Mouse (Mus musculus): ENCODE results near the gene Fkbp5. TPM values are rescaled to one million over a fixed set of nuclear protein-coding genes. Genes with fewer than 3 reads are reported as not detected.
"Not testable (repeated sequence)": the region's sequence is repeated elsewhere in the genome, so short reads cannot be mapped to it uniquely, and the experiment has no call there.

Fkbp5 gene
- polyA plus RNA-seq, 1 experiment from 2014 or later: 12.8 TPM

DNA sequence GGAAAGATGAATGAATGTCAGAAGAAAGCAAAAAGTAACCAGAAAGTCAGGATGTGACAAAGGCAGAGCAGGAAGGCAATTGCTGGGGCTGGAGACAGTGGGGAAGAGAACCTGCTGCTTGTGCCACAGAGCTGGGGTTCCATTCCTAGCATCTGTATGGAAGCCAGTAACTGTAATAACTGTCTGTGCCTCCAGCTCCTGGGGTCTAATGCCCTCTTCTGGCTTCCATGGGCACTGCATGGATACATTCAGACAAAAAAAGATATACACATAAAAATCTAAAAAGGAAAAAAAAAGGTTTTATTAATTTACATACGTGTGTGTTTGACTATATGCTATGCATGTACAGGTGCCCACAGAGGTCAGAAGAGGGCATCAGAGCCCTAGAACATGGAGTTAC is 98.4 kb downstream of the Fkbp5 start:
- 83% methylated on average over 1 of the region's 1 CpGs for WGBS
- no peak for ATAC-seq (replicated peaks; ENCODE audit: insufficient number of reproducible peaks, low FRiP score, low TSS enrichment, low read depth)
- DNase-seq (ENCODE audit: low spot score): peak; percentile 37
- Histone ChIP-seq H3K27ac (replicated peaks; ENCODE audit: low read depth, low read length) (no peak overlapping the region), H3K4me2 (ENCODE audit: low read depth, low read length) (no peak overlapping the region), H3K4me1 (ENCODE audit: control insufficient read depth, insufficient read depth, low read length) (peaks cover 5% of the 10 kb centered on the region; the same call in 1 of the 2 replicates), H3K9ac (replicated peaks; ENCODE audit: low read length) (no peak overlapping the region), H3K9me3 (replicated peaks; ENCODE audit: control insufficient read depth, low read length) (no peaks in the 10 kb centered on the region), H3K27me3 (ENCODE audit: control insufficient read depth, insufficient read depth, low read length) (no peaks in the 10 kb centered on the region), H3K4me3 (ENCODE audit: low read depth, low read length) (no peak overlapping the region), H3K36me3 (replicated peaks; ENCODE audit: control insufficient read depth, insufficient read depth, low read depth, low read length) (no peaks in the 10 kb centered on the region)

DNA sequence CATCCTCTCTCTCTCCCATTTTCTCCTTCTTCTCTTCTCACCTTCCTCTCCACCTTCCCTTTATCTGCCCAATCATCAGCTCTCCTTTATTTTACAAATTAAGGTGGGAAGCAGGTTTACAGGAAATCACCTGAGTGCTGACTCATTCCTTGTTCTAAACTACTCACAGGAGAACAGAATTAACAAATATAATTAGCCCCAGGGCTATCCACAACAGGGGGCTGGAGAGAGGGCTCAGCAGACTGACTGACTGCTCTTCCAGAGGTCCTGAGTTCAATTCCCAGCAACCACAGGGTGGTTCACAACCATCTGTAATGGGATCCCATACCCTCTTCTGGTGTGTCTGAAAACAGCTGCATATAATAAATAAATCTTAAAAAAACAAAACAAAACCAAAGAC is 98.8 kb downstream of the Fkbp5 start:
- H3K9me3 ChIP-seq (replicated peaks; ENCODE audit: control insufficient read depth, low read length); H3K36me3 ChIP-seq (replicated peaks; ENCODE audit: control insufficient read depth, insufficient read depth, low read depth, low read length); ATAC-seq (replicated peaks; ENCODE audit: insufficient number of reproducible peaks, low FRiP score, low TSS enrichment, low read depth); H3K4me3 ChIP-seq (ENCODE audit: low read depth, low read length); DNase-seq (ENCODE audit: low spot score); H3K27ac ChIP-seq (replicated peaks; ENCODE audit: low read depth, low read length); H3K9ac ChIP-seq (replicated peaks; ENCODE audit: low read length); H3K4me1 ChIP-seq (ENCODE audit: control insufficient read depth, insufficient read depth, low read length); H3K27me3 ChIP-seq (ENCODE audit: control insufficient read depth, insufficient read depth, low read length); H3K4me2 ChIP-seq (ENCODE audit: low read depth, low read length): not testable (repeated sequence)

DNA sequence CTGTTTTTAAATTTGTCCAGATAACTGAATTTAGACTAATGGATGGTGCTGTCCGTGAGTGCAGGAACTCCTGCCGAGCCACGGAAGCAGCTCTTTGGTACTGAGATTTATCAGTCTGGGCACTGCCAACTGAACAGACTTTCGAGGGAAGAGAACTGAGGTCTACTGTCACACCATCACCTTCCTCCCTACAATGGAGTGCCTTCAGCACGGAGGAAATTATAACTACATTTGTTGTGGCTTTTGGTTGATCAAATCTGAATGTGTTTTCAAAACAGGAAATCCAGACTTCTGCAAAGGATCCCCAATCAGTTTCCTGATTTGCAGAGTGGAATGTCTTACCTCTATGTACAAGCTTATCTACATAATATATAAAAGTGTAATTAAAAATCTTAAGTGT is 99.6 kb downstream of the Fkbp5 start:
- H3K27ac ChIP-seq (replicated peaks; ENCODE audit: low read depth, low read length): no peak overlapping the region
- H3K27me3 ChIP-seq (ENCODE audit: control insufficient read depth, insufficient read depth, low read length): no peaks in the 10 kb centered on the region
- peaks cover 5% of the 10 kb centered on the region; the same call in 1 of the 2 replicates for H3K4me1 ChIP-seq (ENCODE audit: control insufficient read depth, insufficient read depth, low read length)
- H3K4me2 ChIP-seq (ENCODE audit: low read depth, low read length): no peak overlapping the region
- no peaks in the 10 kb centered on the region for H3K9me3 ChIP-seq (replicated peaks; ENCODE audit: control insufficient read depth, low read length)
- H3K9ac ChIP-seq (replicated peaks; ENCODE audit: low read length): no peak overlapping the region
- ATAC-seq (replicated peaks; ENCODE audit: insufficient number of reproducible peaks, low FRiP score, low TSS enrichment, low read depth) (no peak), DNase-seq (ENCODE audit: low spot score) (no peak)
- no peak overlapping the region for H3K4me3 ChIP-seq (ENCODE audit: low read depth, low read length)
- 88% methylated on average over 5 of the region's 5 CpGs for WGBS
- no peaks in the 10 kb centered on the region for H3K36me3 ChIP-seq (replicated peaks; ENCODE audit: control insufficient read depth, insufficient read depth, low read depth, low read length)

DNA sequence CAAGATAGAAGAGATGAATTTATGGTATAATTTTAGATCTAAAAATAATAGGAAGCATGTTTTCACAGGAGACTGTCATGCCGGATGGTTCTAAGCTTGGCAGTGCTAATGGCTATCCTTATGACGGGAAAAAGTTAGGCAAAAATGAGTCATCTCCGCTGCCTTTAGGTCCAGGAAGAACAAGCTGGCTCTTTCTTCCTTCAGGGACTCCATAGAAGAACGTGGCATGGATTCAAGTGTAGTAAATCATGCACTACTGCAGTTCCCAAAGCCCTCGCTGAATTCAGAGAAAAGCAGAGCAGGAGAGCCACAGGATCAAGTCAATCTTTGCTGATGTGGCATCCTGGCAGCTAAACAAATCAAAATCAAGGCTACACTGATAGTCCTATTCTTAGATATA is 102.1 kb downstream of the Fkbp5 start:
- no peak for ATAC-seq (replicated peaks; ENCODE audit: insufficient number of reproducible peaks, low FRiP score, low TSS enrichment, low read depth)
- Histone ChIP-seq H3K4me1 (ENCODE audit: control insufficient read depth, insufficient read depth, low read length) (no peaks in the 10 kb centered on the region), H3K4me3 (ENCODE audit: low read depth, low read length) (no peak overlapping the region), H3K27ac (replicated peaks; ENCODE audit: low read depth, low read length) (no peak overlapping the region), H3K4me2 (ENCODE audit: low read depth, low read length) (no peak overlapping the region), H3K36me3 (replicated peaks; ENCODE audit: control insufficient read depth, insufficient read depth, low read depth, low read length) (no peaks in the 10 kb centered on the region), H3K9ac (replicated peaks; ENCODE audit: low read length) (no peak overlapping the region), H3K9me3 (replicated peaks; ENCODE audit: control insufficient read depth, low read length) (no peaks in the 10 kb centered on the region), H3K27me3 (ENCODE audit: control insufficient read depth, insufficient read depth, low read length) (no peaks in the 10 kb centered on the region)
- DNase-seq (ENCODE audit: low spot score): no peak
- 91% methylated on average over 5 of the region's 5 CpGs for WGBS

DNA sequence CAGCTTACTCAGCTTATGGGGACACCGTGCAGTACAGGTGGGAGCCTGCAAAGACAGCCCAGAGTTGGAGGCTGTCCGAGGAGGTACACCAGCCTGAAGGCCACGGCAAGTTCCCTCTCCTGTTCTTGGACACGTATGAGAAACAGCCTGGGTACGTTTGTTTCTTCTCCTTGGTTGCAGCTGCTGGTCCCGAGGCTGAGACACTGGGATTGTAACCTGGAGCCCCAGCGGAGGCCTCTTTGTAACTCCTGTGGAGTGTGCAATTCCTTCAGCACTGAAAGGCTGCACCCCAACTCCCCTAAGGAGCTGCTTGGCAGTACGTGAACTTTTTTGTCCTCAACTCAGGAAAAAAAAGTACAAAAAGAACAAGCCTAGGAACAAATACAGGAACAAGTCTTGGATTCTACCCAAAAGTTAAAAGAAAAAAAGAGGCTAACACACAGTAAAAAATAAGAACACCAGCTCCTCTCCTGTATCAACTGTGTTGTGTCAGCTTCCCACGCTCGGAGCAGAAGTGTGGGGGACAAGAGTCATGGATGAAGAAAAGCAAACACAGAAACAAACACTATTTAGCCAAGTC is 105.9 kb downstream of the Fkbp5 start:
- Histone ChIP-seq H3K9ac (replicated peaks; ENCODE audit: low read length) (no peak overlapping the region), H3K27me3 (ENCODE audit: control insufficient read depth, insufficient read depth, low read length) (no peaks in the 10 kb centered on the region), H3K4me2 (ENCODE audit: low read depth, low read length) (no peak overlapping the region), H3K36me3 (replicated peaks; ENCODE audit: control insufficient read depth, insufficient read depth, low read depth, low read length) (no peaks in the 10 kb centered on the region), H3K4me1 (ENCODE audit: control insufficient read depth, insufficient read depth, low read length) (no peaks in the 10 kb centered on the region), H3K27ac (replicated peaks; ENCODE audit: low read depth, low read length) (no peak overlapping the region), H3K9me3 (replicated peaks; ENCODE audit: control insufficient read depth, low read length) (no peaks in the 10 kb centered on the region), H3K4me3 (ENCODE audit: low read depth, low read length) (no peak overlapping the region)
- no peak for DNase-seq (ENCODE audit: low spot score)
- ATAC-seq (replicated peaks; ENCODE audit: insufficient number of reproducible peaks, low FRiP score, low TSS enrichment, low read depth): no peak
- 85% methylated on average over 10 of the region's 10 CpGs for WGBS

DNA sequence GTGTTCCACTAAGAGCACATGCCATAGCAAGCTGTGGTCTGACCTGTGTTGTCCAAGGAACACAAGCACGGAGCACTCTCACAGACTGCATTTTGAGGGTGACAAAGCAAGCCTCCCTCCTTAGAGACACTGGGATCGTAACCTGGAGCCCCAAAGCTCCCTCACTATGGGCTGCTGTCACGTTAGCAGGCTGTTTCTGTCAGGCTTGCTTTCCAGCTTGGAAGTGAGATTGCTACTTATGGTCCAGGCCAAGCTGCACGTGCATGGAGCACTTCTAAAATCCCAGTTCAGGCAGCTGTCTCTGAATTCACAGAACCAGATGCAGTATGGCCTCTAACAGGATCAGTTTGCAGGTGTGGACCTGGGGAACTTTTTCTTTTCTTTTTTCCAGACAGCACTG is 106.6 kb downstream of the Fkbp5 start:
- DNase-seq (ENCODE audit: low spot score) (no peak), ATAC-seq (replicated peaks; ENCODE audit: insufficient number of reproducible peaks, low FRiP score, low TSS enrichment, low read depth) (no peak)
- WGBS: 93% methylated on average over 4 of the region's 4 CpGs
- no peaks in the 10 kb centered on the region for H3K36me3 ChIP-seq (replicated peaks; ENCODE audit: control insufficient read depth, insufficient read depth, low read depth, low read length)
- H3K4me2 ChIP-seq (ENCODE audit: low read depth, low read length): no peak overlapping the region
- no peaks in the 10 kb centered on the region for H3K4me1 ChIP-seq (ENCODE audit: control insufficient read depth, insufficient read depth, low read length)
- H3K27me3 ChIP-seq (ENCODE audit: control insufficient read depth, insufficient read depth, low read length): no peaks in the 10 kb centered on the region
- no peak overlapping the region for H3K4me3 ChIP-seq (ENCODE audit: low read depth, low read length)
- no peak overlapping the region for H3K9ac ChIP-seq (replicated peaks; ENCODE audit: low read length)
- no peak overlapping the region for H3K27ac ChIP-seq (replicated peaks; ENCODE audit: low read depth, low read length)
- no peaks in the 10 kb centered on the region for H3K9me3 ChIP-seq (replicated peaks; ENCODE audit: control insufficient read depth, low read length)

DNA sequence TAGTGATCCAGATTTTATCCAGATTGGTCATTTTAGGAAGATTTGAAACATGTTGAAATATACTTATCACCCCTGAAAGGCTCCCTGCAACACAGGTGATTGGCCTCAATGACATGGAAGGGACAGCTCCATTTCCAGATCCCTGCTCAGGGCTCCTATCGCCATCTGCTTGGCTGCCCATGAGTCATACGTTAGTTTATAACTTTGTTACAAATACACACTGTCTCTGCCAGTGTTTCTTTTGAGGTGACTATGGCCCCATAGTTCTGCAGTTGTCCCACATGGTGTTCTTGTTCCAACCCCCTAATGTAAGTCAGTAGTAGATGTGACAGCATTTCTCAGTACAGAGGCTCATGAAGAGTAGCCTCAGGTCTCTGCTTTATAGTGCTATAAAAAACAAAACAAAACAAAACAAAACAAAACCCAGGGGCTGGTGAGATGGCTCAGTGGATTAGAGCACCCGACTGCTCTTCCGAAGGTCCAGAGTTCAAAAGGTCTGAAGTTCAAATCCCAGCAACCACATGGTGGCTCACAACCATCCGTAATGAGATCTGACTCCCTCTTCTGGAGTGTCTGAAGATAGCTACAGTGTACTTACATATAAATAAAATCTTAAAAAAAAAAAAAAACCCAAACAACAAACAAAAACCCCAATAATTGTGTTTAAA is 108.9 kb downstream of the Fkbp5 start:
- H3K4me2 ChIP-seq (ENCODE audit: low read depth, low read length): no peak overlapping the region
- no peaks in the 10 kb centered on the region for H3K4me1 ChIP-seq (ENCODE audit: control insufficient read depth, insufficient read depth, low read length)
- WGBS: 74% methylated on average over 5 of the region's 5 CpGs
- no peak for ATAC-seq (replicated peaks; ENCODE audit: insufficient number of reproducible peaks, low FRiP score, low TSS enrichment, low read depth)
- no peaks in the 10 kb centered on the region for H3K9me3 ChIP-seq (replicated peaks; ENCODE audit: control insufficient read depth, low read length)
- no peaks in the 10 kb centered on the region for H3K27me3 ChIP-seq (ENCODE audit: control insufficient read depth, insufficient read depth, low read length)
- DNase-seq (ENCODE audit: low spot score): no peak
- no peak overlapping the region for H3K9ac ChIP-seq (replicated peaks; ENCODE audit: low read length)
- H3K36me3 ChIP-seq (replicated peaks; ENCODE audit: control insufficient read depth, insufficient read depth, low read depth, low read length): no peaks in the 10 kb centered on the region; the same call in 1 of the 2 replicates
- no peak overlapping the region for H3K4me3 ChIP-seq (ENCODE audit: low read depth, low read length)
- H3K27ac ChIP-seq (replicated peaks; ENCODE audit: low read depth, low read length): no peak overlapping the region

DNA sequence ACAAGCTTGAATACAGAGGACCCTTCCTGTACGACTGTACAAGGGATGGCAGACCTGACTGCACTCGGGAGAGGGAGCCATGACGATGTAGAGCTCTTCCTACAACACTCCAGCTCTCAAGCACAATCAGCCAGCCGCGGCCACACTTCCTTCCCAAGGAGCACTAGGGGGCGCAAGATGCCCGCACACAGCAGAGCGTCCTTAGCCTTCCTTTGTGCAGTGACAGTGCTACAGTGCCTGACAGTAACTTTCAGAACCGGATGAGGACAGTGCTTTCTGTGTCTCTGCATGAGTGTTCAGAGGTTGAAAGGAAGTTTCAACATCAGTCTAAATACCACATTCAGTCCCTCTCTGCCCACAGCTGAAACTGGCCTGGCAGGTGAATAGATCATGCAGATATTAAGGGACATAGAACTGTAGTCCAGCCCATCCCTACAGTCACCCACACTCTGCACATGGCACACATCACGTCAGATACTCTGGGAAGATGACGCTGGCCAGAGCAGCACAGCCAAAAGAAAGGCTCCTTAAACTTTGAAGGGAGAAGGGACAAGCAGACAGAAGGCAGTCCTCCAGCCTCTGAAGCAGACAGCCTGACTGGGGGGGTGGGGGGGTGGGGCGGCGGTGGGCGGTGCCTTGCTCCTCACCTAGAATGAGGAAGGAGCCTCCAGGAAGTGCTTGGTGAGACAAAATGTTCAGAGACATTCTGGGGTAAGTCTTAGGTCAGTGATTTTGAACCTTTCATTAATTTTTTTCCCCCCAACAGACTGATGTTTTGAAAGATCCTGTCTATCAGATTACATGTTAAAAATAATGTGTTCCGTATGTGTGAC is 109.7 kb downstream of the Fkbp5 start:
- Histone ChIP-seq H3K36me3 (replicated peaks; ENCODE audit: control insufficient read depth, insufficient read depth, low read depth, low read length) (no peaks in the 10 kb centered on the region; the same call in 1 of the 2 replicates), H3K27ac (replicated peaks; ENCODE audit: low read depth, low read length) (no peak overlapping the region), H3K4me2 (ENCODE audit: low read depth, low read length) (no peak overlapping the region), H3K4me1 (ENCODE audit: control insufficient read depth, insufficient read depth, low read length) (no peaks in the 10 kb centered on the region), H3K9ac (replicated peaks; ENCODE audit: low read length) (no peak overlapping the region), H3K27me3 (ENCODE audit: control insufficient read depth, insufficient read depth, low read length) (no peaks in the 10 kb centered on the region), H3K9me3 (replicated peaks; ENCODE audit: control insufficient read depth, low read length) (no peaks in the 10 kb centered on the region), H3K4me3 (ENCODE audit: low read depth, low read length) (no peak overlapping the region)
- WGBS: 51% methylated on average over 15 of the region's 15 CpGs
- ATAC-seq (replicated peaks; ENCODE audit: insufficient number of reproducible peaks, low FRiP score, low TSS enrichment, low read depth) (peak; percentile 56), DNase-seq (ENCODE audit: low spot score) (peak; percentile 86)

All from embryonic facial prominence, embryonic 11.5 days (tissue).